Mouse (Mus musculus): ENCODE data around the gene Reg1. TPM values are rescaled to one million over a fixed set of nuclear protein-coding genes. Genes with fewer than 3 reads are reported as not detected.
"Not testable (repeated sequence)": the region's sequence is repeated elsewhere in the genome, so short reads cannot be mapped to it uniquely, and the experiment has no call there.

The Reg1 gene
- not detected in 2 replicates for polyA plus RNA-seq (2014; fragmentation: Nextera tagmentation; extraction: Ambion mirVana)

GRCm38 (mm10) chr6:78422411-78422810, at the start of gene Reg1:
Gene Reg1, plus strand, starts transcription at chr6:78422711.
- H3K36me3 ChIP-seq (ENCODE audit: control insufficient read depth, insufficient read depth, low read length); H3K9me3 ChIP-seq (ENCODE audit: control insufficient read depth, low read length); ATAC-seq (ENCODE audit: insufficient number of reproducible peaks, insufficient read depth, low FRiP score, low read depth); H3K9ac ChIP-seq (ENCODE audit: low read length); H3K4me1 ChIP-seq (ENCODE audit: control insufficient read depth in 2 of 2, insufficient read depth in 2 of 2, low read length in 2 of 2); H3K4me3 ChIP-seq (ENCODE audit: control insufficient read depth in 1 of 2, insufficient read depth in 1 of 2, low read depth in 1 of 2, low read length in 2 of 2); H3K27me3 ChIP-seq (ENCODE audit: control insufficient read depth, insufficient read depth, low read length); H3K27ac ChIP-seq (replicated peaks in 1 of 2; ENCODE audit: control insufficient read depth in 1 of 2, insufficient read depth in 1 of 2, low read depth in 2 of 2, low read length in 2 of 2); H3K4me2 ChIP-seq (ENCODE audit: low read length): not testable (repeated sequence)

GRCm38 (mm10) chr6:78378765-78379164, 43.7 kb upstream of the Reg1 start, which contains the start of gene Reg3d:
Gene Reg3d, minus strand, starts transcription at chr6:78378865.
- Histone ChIP-seq H3K9me3 (ENCODE audit: control insufficient read depth, low read length) (no peaks in the 10 kb centered on the region), H3K4me1 (ENCODE audit: control insufficient read depth in 2 of 2, insufficient read depth in 2 of 2, low read length in 2 of 2) (no peaks in the 10 kb centered on the region), H3K9ac (ENCODE audit: low read length) (no peak within 1 kb of the TSS), H3K4me3 (ENCODE audit: control insufficient read depth in 1 of 2, insufficient read depth in 1 of 2, low read depth in 1 of 2, low read length in 2 of 2) (no peak within 1 kb of the TSS), H3K27ac (replicated peaks in 1 of 2; ENCODE audit: control insufficient read depth in 1 of 2, insufficient read depth in 1 of 2, low read depth in 2 of 2, low read length in 2 of 2) (no peak within 1 kb of the TSS), H3K27me3 (ENCODE audit: control insufficient read depth, insufficient read depth, low read length) (no peaks in the 10 kb centered on the region), H3K4me2 (ENCODE audit: low read length) (no peak within 1 kb of the TSS), H3K36me3 (ENCODE audit: control insufficient read depth, insufficient read depth, low read length) (no peaks in the 10 kb centered on the region)
- WGBS: 61% methylated on average over 2 of the region's 2 CpGs
- ATAC-seq (ENCODE audit: insufficient number of reproducible peaks, insufficient read depth, low FRiP score, low read depth): no peak

- no peak within 1 kb of the TSS for H3K4me3 ChIP-seq (ENCODE audit: control insufficient read depth in 1 of 2, insufficient read depth in 1 of 2, low read depth in 1 of 2, low read length in 2 of 2)
- H3K27me3 ChIP-seq (ENCODE audit: control insufficient read depth, insufficient read depth, low read length): no peaks in the 10 kb centered on the region
- H3K4me1 ChIP-seq (ENCODE audit: control insufficient read depth in 2 of 2, insufficient read depth in 2 of 2, low read length in 2 of 2): no peaks in the 10 kb centered on the region
- no peaks in the 10 kb centered on the region for H3K9me3 ChIP-seq (ENCODE audit: control insufficient read depth, low read length)
- no peak within 1 kb of the TSS for H3K27ac ChIP-seq (replicated peaks in 1 of 2; ENCODE audit: control insufficient read depth in 1 of 2, insufficient read depth in 1 of 2, low read depth in 2 of 2, low read length in 2 of 2)
- H3K9ac ChIP-seq (ENCODE audit: low read length): no peak within 1 kb of the TSS
- no peak for ATAC-seq (ENCODE audit: insufficient number of reproducible peaks, insufficient read depth, low FRiP score, low read depth)
- H3K36me3 ChIP-seq (ENCODE audit: control insufficient read depth, insufficient read depth, low read length): no peaks in the 10 kb centered on the region
- no peak within 1 kb of the TSS for H3K4me2 ChIP-seq (ENCODE audit: low read length)
These were observed 42.1 kb upstream of the Reg1 start, which contains the start of gene Reg3a for GRCm38 (mm10) chr6:78380409-78380808. Gene Reg3a, plus strand, starts transcription at chr6:78380709.

- Histone ChIP-seq H3K4me1 (ENCODE audit: control insufficient read depth in 2 of 2, insufficient read depth in 2 of 2, low read length in 2 of 2) (no peaks in the 10 kb centered on the region), H3K27ac (replicated peaks in 1 of 2; ENCODE audit: control insufficient read depth in 1 of 2, insufficient read depth in 1 of 2, low read depth in 2 of 2, low read length in 2 of 2) (no peak overlapping the region), H3K9me3 (ENCODE audit: control insufficient read depth, low read length) (no peaks in the 10 kb centered on the region), H3K27me3 (ENCODE audit: control insufficient read depth, insufficient read depth, low read length) (no peaks in the 10 kb centered on the region), H3K36me3 (ENCODE audit: control insufficient read depth, insufficient read depth, low read length) (no peaks in the 10 kb centered on the region), H3K4me2 (ENCODE audit: low read length) (no peak overlapping the region), H3K4me3 (ENCODE audit: control insufficient read depth in 1 of 2, insufficient read depth in 1 of 2, low read depth in 1 of 2, low read length in 2 of 2) (no peak overlapping the region), H3K9ac (ENCODE audit: low read length) (no peak overlapping the region)
- ATAC-seq (ENCODE audit: insufficient number of reproducible peaks, insufficient read depth, low FRiP score, low read depth): no peak
- WGBS: 78% methylated on average over 3 of the region's 3 CpGs
These were observed 36.9 kb upstream of the Reg1 start for GRCm38 (mm10) chr6:78385609-78386008.

- ATAC-seq (ENCODE audit: insufficient number of reproducible peaks, insufficient read depth, low FRiP score, low read depth); H3K4me3 ChIP-seq (ENCODE audit: control insufficient read depth in 1 of 2, insufficient read depth in 1 of 2, low read depth in 1 of 2, low read length in 2 of 2): not testable (repeated sequence)
These were observed 27.2 kb upstream of the Reg1 start, which contains the start of gene Reg2 for GRCm38 (mm10) chr6:78395323-78395722. Gene Reg2, plus strand, starts transcription at chr6:78395623.

GRCm38 (mm10) chr6:78425497-78425896, 3.0 kb downstream of the Reg1 start:
- Histone ChIP-seq H3K4me3 (ENCODE audit: control insufficient read depth in 1 of 2, insufficient read depth in 1 of 2, low read depth in 1 of 2, low read length in 2 of 2) (no peak overlapping the region), H3K27me3 (ENCODE audit: control insufficient read depth, insufficient read depth, low read length) (no peaks in the 10 kb centered on the region), H3K9me3 (ENCODE audit: control insufficient read depth, low read length) (no peaks in the 10 kb centered on the region), H3K9ac (ENCODE audit: low read length) (no peak overlapping the region), H3K27ac (replicated peaks in 1 of 2; ENCODE audit: control insufficient read depth in 1 of 2, insufficient read depth in 1 of 2, low read depth in 2 of 2, low read length in 2 of 2) (no peak overlapping the region), H3K4me1 (ENCODE audit: control insufficient read depth in 2 of 2, insufficient read depth in 2 of 2, low read length in 2 of 2) (no peaks in the 10 kb centered on the region), H3K36me3 (ENCODE audit: control insufficient read depth, insufficient read depth, low read length) (no peaks in the 10 kb centered on the region), H3K4me2 (ENCODE audit: low read length) (no peak overlapping the region)
- no peak for ATAC-seq (ENCODE audit: insufficient number of reproducible peaks, insufficient read depth, low FRiP score, low read depth)
- 58% methylated on average over 3 of the region's 3 CpGs for WGBS

More at GRCm38 (mm10) chr6:78395323-78395722, 27.2 kb upstream of the Reg1 start, which contains the start of gene Reg2:
- not testable (repeated sequence) for H3K4me1 ChIP-seq (ENCODE audit: control insufficient read depth in 2 of 2, insufficient read depth in 2 of 2, low read length in 2 of 2); H3K27ac ChIP-seq (replicated peaks in 1 of 2; ENCODE audit: control insufficient read depth in 1 of 2, insufficient read depth in 1 of 2, low read depth in 2 of 2, low read length in 2 of 2); H3K27me3 ChIP-seq (ENCODE audit: control insufficient read depth, insufficient read depth, low read length); H3K4me2 ChIP-seq (ENCODE audit: low read length); H3K9me3 ChIP-seq (ENCODE audit: control insufficient read depth, low read length); H3K9ac ChIP-seq (ENCODE audit: low read length); H3K36me3 ChIP-seq (ENCODE audit: control insufficient read depth, insufficient read depth, low read length)
- 94% methylated on average over 3 of the region's 17 CpGs for WGBS

- Histone ChIP-seq H3K9ac (ENCODE audit: low read length) (no peak overlapping the region), H3K27me3 (ENCODE audit: control insufficient read depth, insufficient read depth, low read length) (no peaks in the 10 kb centered on the region), H3K4me2 (ENCODE audit: low read length) (no peak overlapping the region), H3K36me3 (ENCODE audit: control insufficient read depth, insufficient read depth, low read length) (no peaks in the 10 kb centered on the region), H3K9me3 (ENCODE audit: control insufficient read depth, low read length) (no peaks in the 10 kb centered on the region), H3K4me1 (ENCODE audit: control insufficient read depth in 2 of 2, insufficient read depth in 2 of 2, low read length in 2 of 2) (no peaks in the 10 kb centered on the region), H3K27ac (replicated peaks in 1 of 2; ENCODE audit: control insufficient read depth in 1 of 2, insufficient read depth in 1 of 2, low read depth in 2 of 2, low read length in 2 of 2) (no peak overlapping the region), H3K4me3 (ENCODE audit: control insufficient read depth in 1 of 2, insufficient read depth in 1 of 2, low read depth in 1 of 2, low read length in 2 of 2) (no peak overlapping the region)
- no peak for ATAC-seq (ENCODE audit: insufficient number of reproducible peaks, insufficient read depth, low FRiP score, low read depth)
- 50% methylated on average over 1 of the region's 1 CpGs for WGBS
These were observed 24.7 kb downstream of the Reg1 start for GRCm38 (mm10) chr6:78447202-78447601.

GRCm38 (mm10) chr6:78448409-78448808, 25.9 kb downstream of the Reg1 start:
- H3K9me3 ChIP-seq (ENCODE audit: control insufficient read depth, low read length): no peaks in the 10 kb centered on the region
- no peaks in the 10 kb centered on the region for H3K4me1 ChIP-seq (ENCODE audit: control insufficient read depth in 2 of 2, insufficient read depth in 2 of 2, low read length in 2 of 2)
- no peak overlapping the region for H3K4me3 ChIP-seq (ENCODE audit: control insufficient read depth in 1 of 2, insufficient read depth in 1 of 2, low read depth in 1 of 2, low read length in 2 of 2)
- H3K27me3 ChIP-seq (ENCODE audit: control insufficient read depth, insufficient read depth, low read length): no peaks in the 10 kb centered on the region
- no peaks in the 10 kb centered on the region for H3K36me3 ChIP-seq (ENCODE audit: control insufficient read depth, insufficient read depth, low read length)
- H3K27ac ChIP-seq (replicated peaks in 1 of 2; ENCODE audit: control insufficient read depth in 1 of 2, insufficient read depth in 1 of 2, low read depth in 2 of 2, low read length in 2 of 2): no peak overlapping the region
- no peak overlapping the region for H3K9ac ChIP-seq (ENCODE audit: low read length)
- no peak overlapping the region for H3K4me2 ChIP-seq (ENCODE audit: low read length)
- no peak for ATAC-seq (ENCODE audit: insufficient number of reproducible peaks, insufficient read depth, low FRiP score, low read depth)

All from heart, embryonic 14.5 days (tissue).